Mouse (Mus musculus): ENCODE measurements around the gene Muc3a.

Muc3a gene

DNA sequence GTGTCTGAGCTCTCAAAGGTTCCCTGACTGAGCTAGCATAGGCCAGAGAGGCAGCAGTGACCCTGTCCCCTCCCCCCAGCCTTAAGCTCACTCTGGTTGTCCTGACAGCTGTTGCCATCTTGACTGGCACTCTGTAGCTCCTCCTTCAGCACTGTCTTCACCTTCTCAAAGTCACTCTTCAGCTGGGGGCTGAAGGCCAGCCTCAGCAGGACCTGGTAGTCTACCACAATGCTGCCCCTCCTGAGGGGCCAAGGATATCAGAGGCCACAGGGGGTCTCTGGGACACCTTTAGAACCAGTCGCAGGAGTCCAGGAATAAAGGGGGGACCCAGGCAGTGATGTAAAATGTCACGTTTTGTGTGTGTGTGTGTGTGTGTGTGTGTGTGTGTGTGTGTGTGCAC lies at the start of gene Muc3a:
Muc3a (minus strand) TSS at position 101 of the 400 bp plus-strand sequence.
- no peak for DNase-seq

GRCm38 (mm10) chr5:137211114-137211829 lies 917 bp downstream of the Muc3a start:
- DNase-seq: no peak

DNA sequence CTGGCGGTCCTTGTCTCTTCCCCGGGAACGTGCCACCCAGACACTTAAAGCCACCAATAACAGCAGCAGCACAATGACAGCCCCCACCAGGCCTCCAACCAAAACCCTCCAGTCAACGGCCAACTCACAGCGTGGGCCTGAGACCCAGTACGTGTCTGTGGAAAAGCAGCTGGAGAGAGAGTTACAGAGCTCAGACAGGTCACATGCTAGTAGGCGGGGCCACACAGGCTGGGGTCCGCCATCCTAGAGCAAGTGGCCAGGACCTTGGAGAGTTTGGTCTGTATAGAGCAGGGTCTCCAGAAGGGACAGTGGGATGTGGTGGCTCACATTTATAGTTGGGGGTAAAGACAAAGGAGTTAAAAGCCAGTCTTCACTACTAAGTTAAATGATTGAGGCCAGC lies 1.5 kb downstream of the Muc3a start:
- no peak for DNase-seq

DNA sequence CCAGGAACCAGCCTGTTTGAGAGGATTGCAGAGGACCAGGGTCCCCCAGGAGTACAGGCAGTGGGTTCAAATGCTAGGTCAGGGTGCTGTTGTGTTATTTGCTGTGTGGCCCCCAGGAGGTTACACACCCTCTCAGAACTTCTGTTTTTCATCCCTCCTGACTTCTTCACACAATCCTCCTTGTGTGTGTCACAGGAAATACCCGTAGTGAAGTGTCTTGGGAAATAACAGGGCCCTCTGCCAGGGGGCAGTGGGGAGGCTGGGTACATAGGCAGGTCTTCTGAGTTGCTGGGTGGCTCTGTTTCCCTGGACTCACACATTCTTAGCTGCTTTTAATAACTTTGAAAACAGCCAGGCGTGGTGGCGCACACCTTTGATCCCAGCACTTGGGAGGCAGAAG lies 6.9 kb downstream of the Muc3a start:
- no peak for DNase-seq

- no peak for DNase-seq
Measured at GRCm38 (mm10) chr5:137194488-137195120, 17.6 kb downstream of the Muc3a start.

DNA sequence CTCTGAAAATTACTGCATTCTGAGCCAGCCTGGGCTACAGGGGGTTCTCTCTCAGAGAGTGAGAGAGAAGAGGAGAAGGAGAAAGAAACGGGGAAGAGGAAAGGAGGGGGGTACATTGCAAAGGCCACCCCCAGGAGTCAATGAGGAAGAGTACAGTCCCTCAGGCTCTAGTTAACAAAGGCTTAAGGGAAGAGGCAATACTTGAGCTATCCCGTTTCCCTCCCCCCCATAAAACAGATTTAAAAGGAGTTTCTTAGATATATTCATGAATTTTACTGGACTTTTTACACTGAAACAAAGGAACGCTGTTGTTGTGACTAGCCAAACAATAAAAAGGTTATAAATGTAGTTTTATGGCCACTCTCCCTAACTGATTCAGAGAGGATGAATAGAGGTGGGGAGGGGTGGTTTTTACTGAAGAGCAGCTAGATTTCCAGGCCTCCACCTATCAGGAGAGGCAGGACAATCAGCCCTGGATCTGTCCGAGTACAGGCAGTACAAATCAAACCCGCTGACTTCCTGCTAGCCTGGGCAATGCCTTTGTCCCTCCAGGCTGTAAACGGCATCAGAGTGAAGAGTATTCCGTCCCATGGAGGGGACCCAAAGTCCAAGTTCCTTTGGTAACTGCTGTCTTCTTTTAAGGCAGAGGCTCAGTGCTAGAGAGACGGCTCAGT lies 18.8 kb downstream of the Muc3a start:
- DNase-seq: no peak

- no peak for DNase-seq
Measured at GRCm38 (mm10) chr5:137189326-137189725, 22.9 kb downstream of the Muc3a start.

DNA sequence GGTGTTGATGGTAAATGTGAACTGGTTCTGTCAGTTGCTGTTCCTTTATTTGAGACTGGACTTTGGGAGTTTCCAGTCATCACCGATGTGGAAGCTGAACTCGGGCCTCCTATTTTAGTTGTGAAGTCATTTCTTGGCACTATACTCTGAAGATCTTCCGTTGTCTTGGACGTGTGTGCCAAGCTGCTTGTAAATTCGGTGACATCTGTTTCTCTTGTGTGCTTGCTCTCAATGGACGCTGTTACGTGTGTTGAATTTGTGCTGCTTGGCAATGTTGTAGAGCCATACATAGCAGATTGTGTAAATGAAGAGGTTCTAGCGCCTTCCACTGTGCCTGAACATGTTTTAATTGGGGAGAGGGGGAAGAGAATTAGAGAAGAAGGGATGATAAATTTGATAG lies 26.8 kb downstream of the Muc3a start:
- DNase-seq: no peak

GRCm38 (mm10) chr5:137179646-137180374 lies 32.4 kb downstream of the Muc3a start:
- DNase-seq: no peak

DNA sequence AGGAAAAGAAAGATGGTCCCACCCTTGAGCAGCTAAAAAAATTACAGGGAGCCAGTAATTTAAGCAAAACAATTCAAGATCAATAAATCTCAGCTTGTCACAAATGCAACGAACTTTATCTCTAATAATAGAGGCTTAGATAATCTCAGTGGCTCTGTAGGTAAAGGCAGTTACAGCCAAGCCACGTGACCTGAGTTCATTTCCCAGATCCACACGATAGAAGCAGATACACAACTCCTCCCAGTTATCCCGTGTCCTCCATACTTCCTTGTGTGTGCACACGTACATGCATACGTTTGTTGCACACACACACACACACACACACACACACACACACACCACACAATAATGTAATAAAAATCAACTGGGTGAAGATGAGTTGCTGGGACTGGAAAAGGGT lies 38.2 kb downstream of the Muc3a start:
- no peak for DNase-seq

DNA sequence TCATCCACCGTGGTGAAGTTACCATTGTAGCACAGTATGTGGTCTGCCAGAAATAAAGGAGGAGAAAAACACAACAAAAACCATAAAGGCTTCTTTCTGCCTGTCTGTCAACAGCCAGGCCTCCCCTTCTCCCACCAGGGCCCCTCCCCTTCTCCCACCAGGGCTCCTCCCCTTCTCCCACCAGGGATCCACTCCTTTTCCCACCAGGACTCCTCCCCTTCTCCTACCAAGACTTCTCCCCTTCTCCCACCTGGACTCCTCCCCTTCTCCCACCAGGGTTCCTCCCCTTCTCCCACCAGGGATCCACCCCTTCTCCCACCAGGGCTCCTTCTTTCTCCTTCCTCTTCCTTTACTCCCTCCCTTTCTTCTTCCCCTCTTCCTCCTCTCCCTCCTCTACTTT lies 39.6 kb downstream of the Muc3a start:
- DNase-seq: no peak

DNA sequence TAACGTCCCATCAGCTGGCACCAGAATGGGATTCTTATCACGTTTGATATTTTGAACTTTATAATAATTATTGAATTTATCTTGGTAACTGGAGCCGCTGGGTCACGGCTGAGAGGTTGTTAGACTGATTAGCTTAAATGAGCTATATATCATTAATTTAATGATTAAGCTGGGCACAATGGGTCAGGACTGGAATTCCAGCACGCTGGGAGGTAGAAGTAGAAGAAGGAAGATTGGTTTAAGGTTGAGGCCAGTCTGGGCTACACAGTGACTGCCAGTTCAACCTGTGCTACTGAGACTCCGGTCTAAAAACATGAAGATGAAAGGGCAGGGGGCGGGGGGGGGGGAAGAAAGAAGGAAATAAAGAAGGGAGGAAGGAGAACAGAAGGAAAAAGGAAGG lies 40.7 kb downstream of the Muc3a start:
- DNase-seq: peak; percentile 48

DNA sequence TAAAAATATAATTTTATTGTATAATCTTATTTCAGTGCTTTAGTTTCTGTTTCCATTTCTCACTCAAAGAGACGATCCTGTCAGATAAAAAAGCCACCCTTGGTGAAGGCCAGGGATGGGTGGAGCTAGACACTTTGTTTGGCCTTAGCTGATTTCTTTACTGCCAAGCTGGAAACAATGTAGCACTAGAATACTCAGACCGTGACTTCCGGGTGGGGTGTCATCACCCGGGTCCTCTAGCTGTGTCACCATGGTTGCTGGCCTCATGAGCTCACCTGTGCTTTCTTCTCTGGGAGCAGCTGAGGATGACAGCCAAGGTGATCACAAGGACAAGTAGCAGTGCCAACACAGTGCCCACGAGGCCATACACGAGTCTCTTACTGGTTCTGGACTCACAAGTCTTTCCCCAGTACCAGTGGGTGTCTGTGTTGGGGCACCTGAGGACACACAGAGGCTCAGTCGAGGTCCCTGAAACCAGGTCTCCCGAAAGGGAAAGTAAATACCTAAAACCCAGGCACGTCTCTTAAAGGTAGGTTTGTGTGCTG lies 41.3 kb downstream of the Muc3a start:
- DNase-seq: peak; percentile 79

- DNase-seq: no peak
Measured at GRCm38 (mm10) chr5:137167539-137167938, 44.6 kb downstream of the Muc3a start.

GRCm38 (mm10) chr5:137166012-137166411 lies 46.2 kb downstream of the Muc3a start:
- DNase-seq: no peak

GRCm38 (mm10) chr5:137161853-137162252 lies 50.3 kb downstream of the Muc3a start:
- DNase-seq: no peak

DNA sequence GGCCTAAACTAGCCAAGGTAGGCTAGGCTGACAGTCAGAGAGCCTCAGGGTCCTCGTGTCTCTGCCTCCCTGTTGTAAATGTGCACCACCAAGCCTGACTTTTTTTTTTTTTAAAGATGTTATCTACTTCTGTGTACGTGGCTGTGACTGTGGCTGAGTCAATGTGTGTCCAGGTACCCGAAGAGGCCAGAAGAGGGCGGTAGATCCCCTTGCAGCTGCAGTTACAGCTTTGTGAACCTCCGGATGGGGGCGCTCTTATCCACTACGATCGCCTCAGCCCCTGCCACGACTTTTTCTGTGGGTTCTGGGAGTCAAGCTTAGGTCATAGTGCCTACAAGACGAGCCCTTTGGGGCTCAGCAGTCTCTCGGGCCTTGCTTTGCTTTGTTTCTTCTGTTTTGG lies 52.7 kb downstream of the Muc3a start:
- peak; percentile 22 for DNase-seq

Data from kidney, adult 11 months (tissue).